Mouse (Mus musculus): ENCODE data around the gene Pitpnm2. TPM values are rescaled to one million over a fixed set of nuclear protein-coding genes. Genes with fewer than 3 reads are reported as not detected.
"Not testable (repeated sequence)": the region's sequence is repeated elsewhere in the genome, so short reads cannot be mapped to it uniquely, and the experiment has no call there.

Gene Pitpnm2
- polyA plus RNA-seq, 1 experiment: not detected

DNA sequence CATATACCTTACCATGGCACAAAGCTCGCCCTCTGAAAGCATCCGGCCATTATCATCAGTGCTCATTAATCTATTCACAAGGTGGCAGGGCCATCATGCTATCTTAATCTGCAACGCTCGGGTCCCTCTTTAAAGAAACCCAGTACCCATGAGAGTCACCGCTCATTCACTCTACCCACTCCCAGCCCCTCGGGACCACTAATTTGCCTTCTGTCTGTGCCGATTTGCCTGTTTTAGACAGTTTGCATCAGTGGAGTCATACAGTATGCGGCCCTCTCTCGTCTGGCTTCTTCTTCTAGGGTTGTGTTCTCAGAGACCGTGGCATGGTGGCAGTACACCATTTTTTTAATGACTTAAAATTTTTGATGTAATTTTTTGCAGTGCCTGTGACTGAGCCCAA lies 30.1 kb downstream of the Pitpnm2 start:
- TF ChIP-seq POLR2A (IDR thresholded peaks at IDR 0.05; ENCODE audit: insufficient read depth, low read depth, low read length) (no peak), CTCF (IDR thresholded peaks at IDR 0.05; ENCODE audit: insufficient read depth, low read depth, low read length) (no peak)
- H3K27ac ChIP-seq (ENCODE audit: insufficient read depth, low read depth, low read length): peak overlapping the region; percentile 47
- H3K4me1 ChIP-seq (ENCODE audit: control insufficient read depth, insufficient read depth, low read length): peaks cover 84% of the 10 kb centered on the region
- WGBS: 69% methylated on average over 10 of the region's 10 CpGs
- no peak overlapping the region for H3K4me3 ChIP-seq (ENCODE audit: insufficient read depth, low read depth, low read length)

DNA sequence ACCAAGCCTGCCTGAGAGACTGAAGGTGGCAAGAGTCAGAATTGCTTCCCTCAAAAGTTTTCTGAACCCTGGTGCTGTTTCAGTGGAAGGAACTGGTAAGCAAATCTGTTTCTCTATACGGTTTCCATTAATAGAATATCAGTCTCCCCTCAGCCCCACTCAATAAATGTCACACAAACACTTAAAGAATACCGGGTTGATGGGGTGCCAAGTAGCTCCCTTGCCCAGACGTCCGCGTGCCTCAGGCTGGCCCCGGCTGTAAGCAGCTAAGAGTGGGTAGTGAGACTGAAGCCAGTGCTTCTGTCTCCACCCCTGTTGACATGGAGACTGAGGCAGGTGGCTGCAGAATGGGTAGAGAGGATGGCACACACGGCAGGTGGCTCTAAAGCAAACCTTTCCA lies 30.6 kb downstream of the Pitpnm2 start:
- TF ChIP-seq POLR2A (IDR thresholded peaks at IDR 0.05; ENCODE audit: insufficient read depth, low read depth, low read length): no peak
- no peak for TF ChIP-seq CTCF (IDR thresholded peaks at IDR 0.05; ENCODE audit: insufficient read depth, low read depth, low read length)
- WGBS: 38% methylated on average over 7 of the region's 7 CpGs
- H3K4me1 ChIP-seq (ENCODE audit: control insufficient read depth, insufficient read depth, low read length): peaks cover 83% of the 10 kb centered on the region

DNA sequence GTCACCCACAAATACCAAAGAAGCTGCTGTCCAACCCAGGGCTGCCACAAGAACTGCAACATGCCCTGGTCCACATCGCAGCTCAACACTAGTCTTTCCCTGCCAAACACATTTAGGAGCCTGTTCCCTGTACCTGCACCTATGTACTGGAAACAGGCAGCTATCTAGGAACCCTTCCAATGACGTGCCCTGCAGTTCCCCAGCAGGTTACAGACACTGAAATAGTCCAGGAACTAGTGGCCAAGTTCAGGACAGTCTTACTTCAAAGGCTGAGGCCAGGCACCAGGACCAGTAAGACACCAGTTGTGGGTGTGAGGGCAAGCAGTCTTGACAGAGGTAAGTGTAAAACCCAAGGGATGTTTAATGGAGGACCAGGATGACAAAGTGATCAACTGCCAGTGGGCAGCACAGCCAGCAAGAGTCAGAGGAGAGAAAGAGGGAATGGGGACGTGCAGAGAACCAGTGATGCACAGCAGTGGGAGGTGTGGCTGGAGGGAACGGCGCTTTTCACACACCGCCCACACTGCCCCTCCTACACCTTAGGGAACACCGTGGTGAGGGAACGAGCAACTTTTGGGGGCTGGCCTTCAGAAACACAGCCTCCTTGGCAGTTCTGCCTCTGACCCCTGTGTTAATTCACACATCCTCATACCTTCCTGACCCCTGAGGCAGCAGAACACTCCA lies 31.9 kb downstream of the Pitpnm2 start:
- 45% methylated on average over 8 of the region's 8 CpGs for WGBS
- H3K4me3 ChIP-seq (ENCODE audit: insufficient read depth, low read depth, low read length): no peak overlapping the region
- peak overlapping the region; percentile 47; the same call in 1 of the 2 replicates for H3K27ac ChIP-seq (ENCODE audit: insufficient read depth, low read depth, low read length)
- TF ChIP-seq POLR2A (IDR thresholded peaks at IDR 0.05; ENCODE audit: insufficient read depth, low read depth, low read length): no peak
- H3K4me1 ChIP-seq (ENCODE audit: control insufficient read depth, insufficient read depth, low read length): peaks cover 83% of the 10 kb centered on the region

More for the DNA sequence above, 30.6 kb downstream of the Pitpnm2 start:
- peak overlapping the region; percentile 47; the same call in 1 of the 2 replicates for H3K27ac ChIP-seq (ENCODE audit: insufficient read depth, low read depth, low read length)
- no peak overlapping the region for H3K4me3 ChIP-seq (ENCODE audit: insufficient read depth, low read depth, low read length)

DNA sequence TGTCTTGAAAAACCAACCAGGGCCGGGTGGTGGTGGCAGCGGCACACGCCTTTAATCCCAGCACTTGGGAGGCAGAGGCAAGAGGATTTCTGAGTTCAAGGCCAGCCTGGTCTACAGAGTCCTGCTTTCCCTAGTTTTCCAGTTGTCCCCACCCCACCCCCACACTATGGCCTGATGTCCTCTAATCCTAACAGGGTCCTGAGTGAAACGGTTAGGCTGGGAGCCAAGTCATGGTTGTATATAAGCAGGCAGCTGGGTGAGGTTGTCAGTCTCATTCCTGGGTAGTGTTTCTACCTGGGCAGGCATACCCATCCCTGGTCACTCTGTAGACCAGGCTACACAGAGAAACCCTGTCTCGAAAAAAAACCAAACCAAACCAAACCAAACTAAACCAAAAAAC lies 32.5 kb downstream of the Pitpnm2 start:
- H3K27ac ChIP-seq (ENCODE audit: insufficient read depth, low read depth, low read length); H3K4me3 ChIP-seq (ENCODE audit: insufficient read depth, low read depth, low read length): not testable (repeated sequence)
- 97% methylated on average over 5 of the region's 5 CpGs for WGBS
- H3K4me1 ChIP-seq (ENCODE audit: control insufficient read depth, insufficient read depth, low read length): peaks cover 76% of the 10 kb centered on the region

DNA sequence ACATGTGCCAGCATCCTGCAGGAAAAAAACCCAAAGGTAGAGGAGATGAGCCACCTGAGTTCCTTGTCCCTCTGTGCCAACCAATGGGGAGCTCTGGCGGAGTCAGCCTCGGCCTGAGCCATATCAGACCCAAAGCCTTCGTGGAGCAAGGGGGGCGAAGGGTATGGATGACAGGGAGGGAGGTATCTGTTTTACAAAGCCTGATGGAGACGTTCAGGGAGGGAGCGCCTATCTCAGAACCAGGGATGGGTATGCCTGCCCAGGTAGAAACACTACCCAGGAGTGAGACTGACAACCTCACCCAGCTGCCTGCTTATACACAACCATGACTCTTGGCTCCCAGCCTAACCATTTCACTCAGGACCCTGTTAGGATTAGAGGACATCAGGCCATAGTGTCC lies 33.2 kb downstream of the Pitpnm2 start:
- WGBS: 91% methylated on average over 6 of the region's 6 CpGs
- TF ChIP-seq CTCF (IDR thresholded peaks at IDR 0.05; ENCODE audit: insufficient read depth, low read depth, low read length) (no peak), POLR2A (IDR thresholded peaks at IDR 0.05; ENCODE audit: insufficient read depth, low read depth, low read length) (no peak)
- Histone ChIP-seq H3K27ac (ENCODE audit: insufficient read depth, low read depth, low read length) (no peak overlapping the region), H3K4me1 (ENCODE audit: control insufficient read depth, insufficient read depth, low read length) (peaks cover 72% of the 10 kb centered on the region), H3K4me3 (ENCODE audit: insufficient read depth, low read depth, low read length) (no peak overlapping the region)

DNA sequence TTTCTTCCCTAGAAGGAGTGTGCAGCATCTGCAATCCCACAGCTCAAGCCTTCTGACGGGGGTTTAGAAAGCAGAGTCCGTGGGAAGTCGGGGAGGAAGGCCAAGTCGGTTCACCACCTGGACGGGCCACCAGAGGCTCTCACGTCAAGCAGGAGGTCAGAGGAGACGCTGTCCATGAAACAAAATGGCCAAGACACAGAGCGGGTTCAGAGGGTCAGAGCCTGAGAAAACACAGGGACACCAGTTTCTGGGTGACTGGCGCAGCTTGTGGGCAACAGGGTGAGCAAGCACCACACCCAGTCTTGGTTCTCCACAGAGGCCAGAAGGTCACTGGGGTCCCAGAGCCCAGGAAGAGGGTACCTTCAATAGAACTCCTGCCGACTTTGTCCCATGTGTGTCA lies 33.9 kb downstream of the Pitpnm2 start:
- Histone ChIP-seq H3K4me3 (ENCODE audit: insufficient read depth, low read depth, low read length) (no peak overlapping the region), H3K4me1 (ENCODE audit: control insufficient read depth, insufficient read depth, low read length) (peaks cover 73% of the 10 kb centered on the region), H3K27ac (ENCODE audit: insufficient read depth, low read depth, low read length) (0 out of 2 replicates have a peak overlapping the region, but pooled peaks have one; percentile 17)
- 81% methylated on average over 10 of the region's 10 CpGs for WGBS
- TF ChIP-seq POLR2A (IDR thresholded peaks at IDR 0.05; ENCODE audit: insufficient read depth, low read depth, low read length): no peak
- no peak for TF ChIP-seq CTCF (IDR thresholded peaks at IDR 0.05; ENCODE audit: insufficient read depth, low read depth, low read length)

DNA sequence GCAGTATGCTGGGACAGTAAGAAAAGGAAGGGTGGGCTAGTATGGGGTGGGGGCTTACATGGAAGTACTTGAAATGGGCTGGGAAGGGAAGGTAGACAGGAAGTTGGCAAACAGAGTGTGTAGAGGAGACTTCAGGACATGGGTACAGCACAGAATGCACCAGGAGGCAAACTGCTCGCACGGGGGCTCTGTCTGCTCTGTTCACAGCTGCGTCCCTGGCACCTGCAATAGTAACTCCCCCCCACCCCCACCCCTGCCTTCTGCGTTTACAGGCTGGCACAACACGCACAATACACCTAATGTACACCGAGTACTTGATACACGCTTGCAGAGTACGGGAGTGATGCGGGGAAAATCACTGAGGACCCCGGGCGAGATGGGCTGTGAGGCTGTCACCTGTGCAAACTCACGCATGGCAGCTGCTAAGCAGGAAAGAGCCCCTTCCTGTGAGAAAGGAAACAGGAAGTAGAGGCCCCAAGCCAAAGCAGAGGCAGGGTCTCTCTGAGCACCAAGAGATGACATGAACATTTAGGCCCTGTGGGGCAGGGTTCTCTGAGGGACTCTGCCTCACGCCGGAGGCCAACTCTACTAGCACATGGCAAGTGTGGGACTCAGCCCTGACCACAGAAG lies 34.9 kb downstream of the Pitpnm2 start:
- WGBS: 67% methylated on average over 14 of the region's 14 CpGs
- no peak overlapping the region for H3K4me3 ChIP-seq (ENCODE audit: insufficient read depth, low read depth, low read length)
- peak overlapping the region; percentile 35; the same call in 1 of the 2 replicates for H3K27ac ChIP-seq (ENCODE audit: insufficient read depth, low read depth, low read length)
- H3K4me1 ChIP-seq (ENCODE audit: control insufficient read depth, insufficient read depth, low read length): peaks cover 73% of the 10 kb centered on the region
- TF ChIP-seq CTCF (IDR thresholded peaks at IDR 0.05; ENCODE audit: insufficient read depth, low read depth, low read length) (no peak), POLR2A (IDR thresholded peaks at IDR 0.05; ENCODE audit: insufficient read depth, low read depth, low read length) (no peak)

DNA sequence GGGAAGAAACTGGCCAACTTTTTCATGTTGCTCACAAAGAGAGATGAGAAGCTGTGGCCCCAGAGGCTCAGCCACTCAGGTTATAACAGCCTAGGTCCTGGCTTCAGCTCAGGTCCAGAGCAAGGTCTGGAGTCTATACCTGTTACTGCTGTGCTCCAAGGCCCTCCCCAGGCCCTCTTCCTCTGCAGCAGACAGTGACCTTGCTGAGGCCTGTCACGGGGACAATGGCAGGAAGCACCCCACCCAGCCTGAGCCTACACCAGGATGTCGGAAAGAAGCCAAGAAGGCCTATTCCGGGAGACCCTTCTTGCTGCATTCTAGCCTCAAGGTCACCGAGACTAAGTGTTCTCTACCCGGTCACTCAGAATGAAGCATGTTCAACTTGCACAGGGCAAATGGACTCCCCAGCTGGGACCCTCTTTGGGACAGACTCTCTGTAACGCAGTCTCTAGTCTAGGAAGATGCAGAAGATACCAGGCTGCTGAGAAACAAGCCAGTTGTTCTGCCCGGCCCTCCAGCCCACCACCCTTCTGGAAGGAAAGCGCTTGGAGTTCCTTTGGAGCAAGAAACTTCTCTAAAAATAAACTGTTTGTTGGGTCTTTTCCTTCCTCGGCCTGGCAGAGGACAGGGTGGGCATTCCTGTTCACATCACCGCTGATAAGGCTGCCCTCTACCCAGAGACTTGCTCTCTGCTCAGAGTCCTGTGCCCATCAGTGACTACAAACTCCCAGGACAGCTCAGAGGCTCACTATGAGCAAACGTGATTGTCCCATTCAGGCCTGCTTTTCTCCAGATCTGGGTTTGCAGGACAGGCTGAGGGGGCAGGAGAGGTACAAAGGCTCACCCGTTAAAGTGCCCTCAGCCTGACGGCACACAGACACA lies 35.7 kb downstream of the Pitpnm2 start:
- H3K27ac ChIP-seq (ENCODE audit: insufficient read depth, low read depth, low read length): peak overlapping the region; percentile 23; the same call in 1 of the 2 replicates
- TF ChIP-seq CTCF (IDR thresholded peaks at IDR 0.05; ENCODE audit: insufficient read depth, low read depth, low read length) (no peak), POLR2A (IDR thresholded peaks at IDR 0.05; ENCODE audit: insufficient read depth, low read depth, low read length) (no peak)
- H3K4me1 ChIP-seq (ENCODE audit: control insufficient read depth, insufficient read depth, low read length): peaks cover 70% of the 10 kb centered on the region
- 75% methylated on average over 13 of the region's 13 CpGs for WGBS
- H3K4me3 ChIP-seq (ENCODE audit: insufficient read depth, low read depth, low read length): no peak overlapping the region

DNA sequence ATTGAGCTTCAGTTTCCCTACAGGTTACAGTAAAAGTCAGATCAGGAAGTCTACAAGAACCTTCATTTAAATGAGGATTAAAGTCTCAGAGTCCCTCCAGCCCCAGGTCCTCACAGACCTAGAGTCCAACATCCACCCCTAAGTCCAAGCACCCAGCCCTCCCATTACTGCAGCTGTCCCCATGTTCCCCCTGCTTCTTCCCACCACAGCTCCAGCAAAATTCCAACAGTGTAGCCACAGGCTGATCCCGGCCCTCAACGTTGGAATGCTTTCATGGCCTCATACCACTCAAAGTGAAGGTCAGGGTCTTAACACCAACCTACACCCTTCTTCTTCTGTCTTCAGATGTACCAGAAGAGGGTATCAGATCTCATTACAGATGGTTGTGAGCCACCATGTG lies 37.9 kb downstream of the Pitpnm2 start:
- Histone ChIP-seq H3K27ac (ENCODE audit: insufficient read depth, low read depth, low read length) (no peak overlapping the region), H3K4me1 (ENCODE audit: control insufficient read depth, insufficient read depth, low read length) (peaks cover 72% of the 10 kb centered on the region), H3K4me3 (ENCODE audit: insufficient read depth, low read depth, low read length) (no peak overlapping the region)
- TF ChIP-seq CTCF (IDR thresholded peaks at IDR 0.05; ENCODE audit: insufficient read depth, low read depth, low read length) (no peak), POLR2A (IDR thresholded peaks at IDR 0.05; ENCODE audit: insufficient read depth, low read depth, low read length) (no peak)
- WGBS: 81% methylated on average over 2 of the region's 2 CpGs
